Mouse (Mus musculus): Measurements from ENCODE around the gene Gtf2a2. TPM values are rescaled to one million over a fixed set of nuclear protein-coding genes. Genes with fewer than 3 reads are reported as not detected.
A peak's percentile ranks its signal among the peaks of the same experiment; 100 is the strongest.

Gene Gtf2a2
- total RNA-seq, 4 experiments from 2014 or later, result 57.9 to 88.5 (median 71.7) TPM

- DNase-seq, result no peak
Measured at GRCm38 (mm10) chr9:70067497-70067896, 55.1 kb downstream of the Gtf2a2 start.

GRCm38 (mm10) chr9:70069961-70070435, 57.6 kb downstream of the Gtf2a2 start:
- peak; percentile 58 for DNase-seq

GRCm38 (mm10) chr9:70072387-70072786, 60.0 kb downstream of the Gtf2a2 start:
- DNase-seq, result no peak

Other genes starting within 250 kb of the Gtf2a2 start
- 100 to 1,000 TPM in 2 of 4 experiments, 10 to 100 TPM in 2; 88.4 to 127 (median 107) TPM for gene Bnip2, start 23.1 kb upstream of the Gtf2a2 start, total RNA-seq (2022)
- not detected for gene Gcnt3, start 25.5 kb downstream of the Gtf2a2 start, total RNA-seq (2022)
- 1 to 10 TPM; 2.1 to 2.9 (median 2.5) TPM for gene Fam81a, start 130.0 kb downstream of the Gtf2a2 start, total RNA-seq (2022)
- 10 to 100 TPM; 23.3 to 30.4 (median 30.2) TPM for gene Myo1e, start 194.8 kb downstream of the Gtf2a2 start, total RNA-seq (2022)